ENCODE assay signal across 27 mouse cellular contexts in genomic region chr4:123812525-123812924, GRCm38 (mm10). TPM values are rescaled to one million over a fixed set of nuclear protein-coding genes. Genes with fewer than 3 reads are reported as not detected.
DNase-seq lines count a peak whose midpoint lies in the region; ATAC-seq and TF ChIP-seq lines count a peak whose summit lies in the region.
"Had no signal": no experiment of that assay in that cellular context is flagged by ENCODE, and none has a peak within 500 bp of the region (broad histone marks: within the 10 kb centered on the region; RNA-seq: fewer than 3 reads in every experiment).

No protein-coding gene starts in this region.

- peak; percentile 13; the same call in 1 of the 2 replicates for TF ChIP-seq CTCF in kidney, postnatal 0 days (IDR thresholded peaks at IDR 0.05; ENCODE audit: low read depth)
- TF ChIP-seq CTCF in lung, postnatal 0 days (IDR thresholded peaks at IDR 0.05) = 0 out of 2 replicates have a peak, but pooled peaks have one; percentile 6

- H3K27ac ChIP-seq in kidney, postnatal 0 days = no peak overlapping the region
- H3K27ac ChIP-seq in lung, postnatal 0 days (ENCODE audit: low read length) = no peak overlapping the region
- H3K27ac ChIP-seq: embryonic facial prominence, embryonic 12.5 days; forebrain, embryonic 12.5 days; heart, embryonic 15.5 days; hindbrain, embryonic 15.5 days; intestine, embryonic 15.5 days; left cerebral cortex, adult 2 months; macrophage had no signal

- TF ChIP-seq EP300 in lung, postnatal 0 days (IDR thresholded peaks at IDR 0.05) = no peak

- H3K9ac ChIP-seq in kidney, postnatal 0 days (ENCODE audit: low read depth, low read length) = no peak overlapping the region
- H3K9ac ChIP-seq in lung, postnatal 0 days (replicated peaks; ENCODE audit: low read depth) = no peak overlapping the region
- H3K9ac ChIP-seq: embryonic facial prominence, embryonic 12.5 days; forebrain, embryonic 12.5 days; heart, embryonic 15.5 days; hindbrain, embryonic 15.5 days; intestine, embryonic 15.5 days had no signal

- no peak overlapping the region for H3K4me2 ChIP-seq in kidney, postnatal 0 days (ENCODE audit: low read length)
- no peak overlapping the region for H3K4me2 ChIP-seq in lung, postnatal 0 days (replicated peaks; ENCODE audit: low read depth, low read length)
- H3K4me2 ChIP-seq: embryonic facial prominence, embryonic 12.5 days; forebrain, embryonic 12.5 days; heart, embryonic 15.5 days; hindbrain, embryonic 15.5 days; intestine, embryonic 15.5 days had no signal

- H3K4me3 ChIP-seq in kidney, postnatal 0 days (replicated peaks; ENCODE audit: low read depth, low read length) = no peak overlapping the region
- no peak overlapping the region for H3K4me3 ChIP-seq in lung, postnatal 0 days (ENCODE audit: low read depth, low read length)
- H3K4me3 ChIP-seq: embryonic facial prominence, embryonic 12.5 days; forebrain, embryonic 12.5 days; heart, embryonic 15.5 days; hindbrain, embryonic 15.5 days; intestine, embryonic 15.5 days; left cerebral cortex, adult 2 months had no signal

- H3K9me3 ChIP-seq in kidney, postnatal 0 days (replicated peaks; ENCODE audit: low read length) = no peaks in the 10 kb centered on the region
- H3K9me3 ChIP-seq in lung, postnatal 0 days (ENCODE audit: low read length) = no peaks in the 10 kb centered on the region
- H3K9me3 ChIP-seq: embryonic facial prominence, embryonic 12.5 days; forebrain, embryonic 12.5 days; heart, embryonic 15.5 days; hindbrain, embryonic 15.5 days; intestine, embryonic 15.5 days had no signal

- H3K36me3 ChIP-seq in kidney, postnatal 0 days (ENCODE audit: insufficient read depth, low read length) = no peaks in the 10 kb centered on the region
- H3K36me3 ChIP-seq in lung, postnatal 0 days (ENCODE audit: insufficient read depth, low read length) = no peaks in the 10 kb centered on the region
- H3K36me3 ChIP-seq: embryonic facial prominence, embryonic 12.5 days; forebrain, embryonic 12.5 days; heart, embryonic 15.5 days; hindbrain, embryonic 15.5 days; intestine, embryonic 15.5 days had no signal

- ATAC-seq in kidney, postnatal 0 days (replicated peaks; ENCODE audit: low FRiP score, low read depth) = no peak
- no peak for ATAC-seq in lung, postnatal 0 days
- ATAC-seq: intestine, embryonic 15.5 days; midbrain, embryonic 16.5 days had no signal

- DNase-seq in kidney, postnatal 0 days (ENCODE audit: low spot score) = no peak
- no peak for DNase-seq in kidney, postnatal 10 days
- DNase-seq in lung, postnatal 0 days (ENCODE audit: low spot score) = no peak
- DNase-seq in lung, postnatal 14 days = no peak
- peak; percentile 33 for DNase-seq in ZHBTc4 (ENCODE audit: low read depth, low spot score)
- DNase-seq in spleen, postnatal 36 days (ENCODE audit: low spot score in 2 of 2) = no peak
- no peak for DNase-seq in adrenal gland, postnatal 14 days
- DNase-seq: adrenal gland, postnatal 36 days; cerebellum, adult 11-12 months; cerebellum, postnatal 14 days; gastrocnemius, postnatal 36 days; heart, postnatal 4 days; kidney, postnatal 4 days; layer of hippocampus, adult 9-11 months; lung, adult 2 months; right cerebral cortex, postnatal 4 days had no signal

- WGBS in kidney, postnatal 0 days = 81% methylated on average over 3 of the region's 3 CpGs
- WGBS in lung, postnatal 0 days = 79% methylated on average over 3 of the region's 3 CpGs

- no peaks in the 10 kb centered on the region for H3K27me3 ChIP-seq in kidney, postnatal 0 days (ENCODE audit: insufficient read depth, low read length)
- H3K27me3 ChIP-seq in lung, postnatal 0 days (replicated peaks; ENCODE audit: insufficient read depth, low read length) = no peaks in the 10 kb centered on the region
- H3K27me3 ChIP-seq: embryonic facial prominence, embryonic 12.5 days; forebrain, embryonic 12.5 days; heart, embryonic 15.5 days; hindbrain, embryonic 15.5 days; intestine, embryonic 15.5 days had no signal

- H3K4me1 ChIP-seq in kidney, postnatal 0 days (replicated peaks; ENCODE audit: insufficient read depth, low read length) = no peaks in the 10 kb centered on the region
- no peaks in the 10 kb centered on the region for H3K4me1 ChIP-seq in lung, postnatal 0 days (ENCODE audit: insufficient read depth, low read depth, low read length)
- H3K4me1 ChIP-seq: hindbrain, embryonic 15.5 days; intestine, embryonic 15.5 days had no signal

RNA-seq across cellular contexts. Expression of gene Rhbdl2, which starts 24.9 kb away (rescaled TPM):
- 5.7 and 5.9 TPM in 2 replicates for polyA plus RNA-seq in kidney, postnatal 0 days (2015; fragmentation: Nextera tagmentation; extraction: Ambion mirVana)
- 0.25 and 0.35 TPM in 2 replicates for polyA plus RNA-seq in lung, postnatal 0 days (2015; fragmentation: Nextera tagmentation; extraction: Ambion mirVana)
- 1.7 and 2.0 TPM in 2 replicates for total RNA-seq in adrenal gland, postnatal 14 days (2021)
- total RNA-seq: gastrocnemius, adult 18-20 months; gastrocnemius, postnatal 36 days had no signal
- polyA plus RNA-seq: macrophage had no signal

RNA-seq across cellular contexts. Expression of gene 4933427I04Rik, which starts 47.0 kb away (rescaled TPM):
- 0.08 TPM in 1 of 2 replicates, not detected in the other for polyA plus RNA-seq in kidney, postnatal 0 days (2015; fragmentation: Nextera tagmentation; extraction: Ambion mirVana)
- 0.10 TPM in 1 of 2 replicates, not detected in the other for polyA plus RNA-seq in lung, postnatal 0 days (2015; fragmentation: Nextera tagmentation; extraction: Ambion mirVana)
- not detected in 2 replicates for total RNA-seq in adrenal gland, postnatal 14 days (2021)
- total RNA-seq: adrenal gland, postnatal 36 days; gastrocnemius, adult 18-20 months; gastrocnemius, postnatal 36 days; heart, postnatal 4 days; left cerebral cortex, adult 2 months; left cerebral cortex, postnatal 36 days had no signal
- polyA plus RNA-seq: heart, embryonic 15.5 days; intestine, embryonic 15.5 days; kidney, embryonic 14.5 days; lung, adult 2 months; macrophage had no signal
